Mouse (Mus musculus): ENCODE data around the gene Rhobtb1.

The Rhobtb1 gene

GRCm38 (mm10) chr10:69246762-69247161 lies 95.5 kb downstream of the Rhobtb1 start:
- no peak for DNase-seq (ENCODE audit: low spot score)

- DNase-seq (ENCODE audit: low spot score) = no peak
These were observed 96.2 kb downstream of the Rhobtb1 start for GRCm38 (mm10) chr10:69247311-69248033.

GRCm38 (mm10) chr10:69248261-69249160 lies 97.3 kb downstream of the Rhobtb1 start:
- DNase-seq (ENCODE audit: low spot score) = no peak

DNA sequence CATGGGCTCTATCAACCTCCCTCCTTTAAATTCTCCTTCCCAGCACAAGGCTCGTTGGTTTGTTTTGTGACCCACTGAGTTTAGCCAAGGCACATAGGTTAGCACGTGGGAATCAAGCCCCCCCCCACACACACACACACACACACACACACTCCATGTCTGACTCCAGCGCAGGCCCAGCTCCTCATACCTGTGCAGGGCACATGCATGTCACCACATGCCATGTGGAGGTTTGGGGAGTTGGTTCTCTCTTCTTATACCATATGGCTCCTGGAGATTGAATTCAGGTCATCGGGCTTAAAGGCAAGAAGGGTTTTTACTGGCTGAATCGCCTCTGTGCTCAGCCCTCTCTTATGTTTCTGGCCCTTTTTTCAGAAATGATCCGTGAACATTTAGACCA lies 100.0 kb downstream of the Rhobtb1 start:
- DNase-seq (ENCODE audit: low spot score) = no peak

- DNase-seq (ENCODE audit: low spot score) = no peak
These were observed 101.2 kb downstream of the Rhobtb1 start for GRCm38 (mm10) chr10:69252112-69253074.

GRCm38 (mm10) chr10:69253075-69253685 lies 101.9 kb downstream of the Rhobtb1 start:
- DNase-seq (ENCODE audit: low spot score) = no peak

DNA sequence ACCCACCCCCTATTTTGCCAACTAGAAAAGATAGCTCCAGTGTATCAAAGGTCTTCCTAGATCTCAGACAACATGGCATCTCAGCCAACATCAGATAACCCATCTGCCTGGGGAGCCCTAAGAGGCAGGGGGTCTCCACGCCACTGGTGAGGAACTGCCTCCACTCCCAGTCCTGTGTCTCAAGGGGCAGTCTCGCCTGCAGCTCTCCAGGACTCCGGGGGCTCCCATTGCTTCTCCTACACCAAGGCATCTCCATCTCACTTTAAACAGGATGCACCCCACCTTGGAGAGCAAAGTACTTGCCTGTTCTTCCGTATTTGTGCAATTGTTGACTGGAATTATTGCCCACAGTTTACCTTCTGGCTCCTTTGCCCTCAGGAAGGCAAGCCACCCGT lies 102.4 kb downstream of the Rhobtb1 start:
- DNase-seq (ENCODE audit: low spot score) = no peak

DNA sequence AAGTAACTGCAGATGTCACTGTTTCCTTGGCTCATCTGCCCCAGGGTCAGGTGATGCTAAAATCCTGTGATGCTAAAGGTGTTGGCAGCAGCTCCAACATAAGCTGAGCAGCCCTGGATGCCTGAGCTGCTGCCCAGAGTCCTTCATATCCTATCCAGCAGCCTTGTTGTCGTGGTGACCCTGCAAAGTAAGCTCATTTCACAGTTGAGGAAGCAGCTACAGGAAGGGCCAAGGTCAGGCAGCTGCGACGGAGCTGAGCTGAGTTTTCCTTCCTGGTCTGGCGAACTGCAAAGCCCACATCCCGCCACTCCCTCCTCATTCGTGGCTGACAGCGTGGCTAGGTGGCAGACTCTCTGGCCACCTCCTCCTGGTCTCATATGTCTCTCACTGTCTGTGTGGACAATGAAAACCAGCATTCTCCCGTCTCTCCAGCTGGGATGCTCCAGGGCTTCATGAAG lies 103.2 kb downstream of the Rhobtb1 start:
- no peak for DNase-seq (ENCODE audit: low spot score)

GRCm38 (mm10) chr10:69255594-69255993 lies 104.4 kb downstream of the Rhobtb1 start:
- DNase-seq (ENCODE audit: low spot score) = no peak

DNA sequence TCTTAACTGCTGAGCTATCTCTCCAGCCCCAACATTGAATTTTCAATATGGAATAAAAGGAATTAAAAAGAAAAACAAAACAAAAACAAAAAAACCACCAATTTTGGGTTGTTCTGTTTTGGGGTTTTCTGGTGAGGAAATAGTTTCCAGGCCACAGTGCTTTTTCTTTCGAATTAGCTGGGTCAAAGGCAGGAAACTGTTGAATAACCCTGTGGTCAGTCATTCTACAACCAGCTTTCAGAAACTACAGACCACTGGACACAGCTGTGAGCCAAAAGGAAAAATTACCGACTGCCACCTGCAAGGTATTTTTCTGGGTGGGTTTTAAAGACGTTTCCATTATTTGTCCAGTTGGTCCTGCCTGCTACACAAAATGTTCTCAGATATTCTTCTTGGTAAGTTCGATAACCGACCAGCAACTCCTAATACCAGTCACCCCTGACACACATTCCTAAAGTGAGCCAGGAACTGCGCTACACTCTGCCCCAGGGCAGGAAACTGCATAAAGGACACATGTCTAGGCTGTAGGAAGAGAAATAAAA lies 106.4 kb downstream of the Rhobtb1 start:
- DNase-seq (ENCODE audit: low spot score) = no peak

DNA sequence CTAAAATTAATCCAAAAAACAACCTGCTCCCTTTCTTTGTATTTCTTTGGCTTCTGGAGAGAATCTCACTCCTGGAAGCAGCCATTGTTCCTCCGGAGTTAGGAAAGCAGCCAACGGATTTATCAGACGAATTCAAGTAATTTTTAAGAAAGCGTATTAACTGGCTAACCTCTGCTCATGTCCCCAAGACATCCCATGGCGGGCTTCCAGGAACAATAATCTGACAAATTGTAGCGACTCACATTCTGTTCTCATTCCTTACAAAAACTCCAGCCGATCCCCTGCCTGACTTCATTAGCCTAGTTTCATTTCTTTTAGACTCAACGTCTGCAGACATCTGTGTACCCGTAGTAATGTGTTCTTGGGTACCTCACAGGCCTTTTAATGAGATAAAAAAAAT lies 107.4 kb downstream of the Rhobtb1 start:
- no peak for DNase-seq (ENCODE audit: low spot score)

DNA sequence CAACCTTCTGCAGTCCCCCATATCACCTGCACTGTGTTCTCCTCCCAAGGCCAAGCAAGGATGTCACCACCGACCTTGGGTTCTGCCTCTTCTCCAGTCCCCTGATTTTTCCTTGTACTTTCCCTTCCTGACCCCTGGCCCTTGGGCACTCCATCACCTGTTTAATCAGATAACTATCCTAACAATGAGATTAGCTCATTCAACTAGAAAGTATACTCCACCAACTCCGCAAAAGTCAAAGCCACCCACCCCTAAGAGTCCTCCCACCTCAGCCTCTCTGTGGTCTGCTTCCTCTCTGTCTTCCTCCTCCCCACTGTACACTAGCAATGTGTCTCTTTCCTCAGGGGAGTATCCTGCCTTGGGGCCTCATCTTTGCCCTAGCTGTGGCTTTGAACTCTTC lies 107.9 kb downstream of the Rhobtb1 start:
- DNase-seq (ENCODE audit: low spot score) = no peak

DNA sequence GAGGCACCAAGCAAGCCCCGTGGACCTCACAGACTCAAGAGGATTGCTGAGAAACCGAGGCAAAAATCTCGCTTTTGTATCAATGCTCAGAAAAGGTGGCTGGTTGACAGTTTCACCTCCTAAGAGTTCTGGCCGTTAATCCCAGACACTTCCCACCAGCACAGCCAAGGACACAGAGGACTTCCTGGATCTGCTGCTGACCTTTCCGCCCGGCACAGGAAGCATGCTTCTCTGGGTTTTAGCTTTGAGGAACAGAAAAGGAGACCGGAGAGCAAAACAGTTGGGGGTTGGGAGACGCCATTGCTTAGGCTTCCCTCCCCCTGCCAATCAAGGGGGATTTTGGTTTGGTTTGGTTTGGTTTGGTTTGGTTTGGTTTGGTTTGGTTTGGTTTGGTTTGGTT lies 108.7 kb downstream of the Rhobtb1 start:
- DNase-seq (ENCODE audit: low spot score) = no peak

- DNase-seq (ENCODE audit: low spot score) = no peak
These were observed 111.9 kb downstream of the Rhobtb1 start for GRCm38 (mm10) chr10:69262918-69263822.

GRCm38 (mm10) chr10:69263906-69264305 lies 112.7 kb downstream of the Rhobtb1 start:
- DNase-seq (ENCODE audit: low spot score) = no peak

DNA sequence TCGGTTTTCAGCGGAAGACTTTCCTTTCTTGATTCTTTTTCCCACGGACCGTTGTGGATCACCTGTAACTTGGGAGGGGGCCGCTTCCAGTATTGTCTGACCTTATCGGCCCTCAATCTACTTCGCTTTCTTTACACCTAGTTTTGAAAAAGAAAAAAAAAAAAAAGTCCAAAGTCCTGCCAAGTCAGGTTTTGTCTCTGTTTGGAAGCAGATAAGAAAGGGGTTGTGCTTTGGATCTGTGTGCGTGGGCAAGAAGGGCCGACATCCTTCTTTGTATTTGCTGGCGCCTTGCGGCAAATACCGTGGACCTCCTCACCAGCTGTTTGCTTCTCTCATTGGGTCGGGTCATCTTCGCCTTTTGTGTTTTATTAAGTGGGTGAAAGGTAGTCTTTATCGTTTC lies 114.2 kb downstream of the Rhobtb1 start:
- DNase-seq (ENCODE audit: low spot score) = no peak

DNA sequence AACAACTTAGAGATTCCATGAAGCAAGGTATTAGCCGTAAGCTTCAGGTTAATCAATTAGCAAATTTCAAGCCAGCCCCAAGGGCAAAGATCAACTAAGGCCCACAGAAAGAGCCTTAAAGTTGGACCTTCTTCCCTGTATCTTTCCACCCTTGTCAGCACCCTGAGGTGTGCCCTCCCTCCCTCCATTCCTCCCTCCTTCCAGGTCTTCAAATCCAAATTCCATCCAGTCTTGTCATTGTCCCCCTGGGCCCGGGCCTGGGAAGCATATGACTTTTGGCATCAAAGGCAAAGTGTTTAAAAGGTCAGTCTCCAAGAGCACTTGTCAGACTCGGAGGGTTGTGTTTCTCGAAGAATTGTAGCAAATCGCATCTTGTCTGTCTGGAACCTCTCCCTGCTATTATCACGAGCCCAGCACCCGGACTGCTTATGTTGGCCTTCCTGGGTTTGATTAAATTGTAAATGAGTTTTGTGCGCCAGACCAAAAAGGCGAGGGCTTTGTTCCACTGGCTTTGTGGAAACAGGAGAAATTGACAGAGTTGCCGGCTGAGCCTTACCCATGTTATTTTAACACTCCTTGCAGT lies 116.9 kb downstream of the Rhobtb1 start:
- no peak for DNase-seq (ENCODE audit: low spot score)

DNA sequence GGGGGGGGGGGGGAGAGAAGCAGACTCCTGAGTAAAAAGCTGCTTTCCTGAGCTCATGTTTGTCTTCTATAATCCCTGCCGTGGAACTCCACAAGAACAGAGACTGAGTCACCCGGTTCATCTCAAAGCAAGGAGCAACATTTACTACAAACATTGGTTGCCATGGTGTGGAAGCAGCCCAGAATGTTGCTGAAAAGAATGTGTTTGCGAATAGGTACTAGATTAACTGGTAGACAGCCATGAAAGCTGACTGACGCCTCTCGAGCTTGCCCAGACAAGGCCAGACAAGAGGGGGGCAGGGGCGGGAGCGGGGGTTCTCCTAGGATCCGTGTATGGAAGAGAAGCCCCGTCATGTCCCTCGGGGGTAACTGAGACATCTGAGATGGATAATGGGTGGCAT lies 120.2 kb downstream of the Rhobtb1 start:
- no peak for DNase-seq (ENCODE audit: low spot score)

GRCm38 (mm10) chr10:69274275-69274674 lies 123.0 kb downstream of the Rhobtb1 start:
- DNase-seq (ENCODE audit: low spot score) = no peak

GRCm38 (mm10) chr10:69274705-69275104 lies 123.5 kb downstream of the Rhobtb1 start:
- DNase-seq (ENCODE audit: low spot score) = no peak

All from c-Kit-positive CD71-positive TER-119-positive erythroid progenitor cells, embryonic 14.5 days (primary cell).